Mouse (Mus musculus) limb, embryonic 12.5 days (tissue): Measurements from ENCODE around the gene Wdr66. TPM values are rescaled to one million over a fixed set of nuclear protein-coding genes. Genes with fewer than 3 reads are reported as not detected.

Experiments used
- ATAC-seq: fragments of 200-750 bp; cut with Nextera tagmentation; 2 replicates; pipeline ENCODE4 v1.8.0; 2017; ENCODE audit warnings: low read depth, moderate TSS enrichment; ENCODE audit not compliant: insufficient number of reproducible peaks, insufficient read depth, low FRiP score, low TSS enrichment
- H3K27ac ChIP-seq: fragments of 300-500 bp; sonication (generic); 2 replicates; pipeline ENCODE4 v1.5.1; 2016; ENCODE audit warnings: mild to moderate bottlenecking, moderate library complexity
- H3K27me3 ChIP-seq: fragments of 300-500 bp; sonication (generic); 2 replicates; pipeline ENCODE4 v1.6.1; 2016; ENCODE audit warnings: mild to moderate bottlenecking, moderate library complexity
- H3K36me3 ChIP-seq: fragments of 300-500 bp; sonication (generic); 2 replicates; pipeline ENCODE4 v1.6.1; 2016; ENCODE audit warnings: mild to moderate bottlenecking, moderate library complexity
- H3K4me1 ChIP-seq: fragments of 300-500 bp; sonication (generic); replicated peaks from 2 replicates; pipeline ENCODE4 v1.6.1; 2016
- H3K4me2 ChIP-seq: fragments of 300-500 bp; sonication (generic); 2 replicates; pipeline ENCODE4 v1.6.1; 2016; ENCODE audit warnings: mild to moderate bottlenecking, moderate library complexity
- H3K4me3 ChIP-seq: fragments of 300-500 bp; sonication (generic); replicated peaks from 2 replicates; pipeline ENCODE4 v1.5.1; 2016; ENCODE audit warnings: mild to moderate bottlenecking
- H3K9ac ChIP-seq: fragments of 300-500 bp; sonication (generic); replicated peaks from 2 replicates; pipeline ENCODE4 v1.6.1; 2016; ENCODE audit warnings: mild to moderate bottlenecking, moderate library complexity
- H3K9me3 ChIP-seq: fragments of 300-500 bp; sonication (generic); 2 replicates; pipeline ENCODE4 v1.6.1; 2016; ENCODE audit warnings: mild to moderate bottlenecking, moderate library complexity
- WGBS: fragments of 180-500 bp; shearing (Covaris S2); methylation state at CpG from one replicate; pipeline ENCODE4 v1.1.7; 2016; 5-methylcytosine and 5-hydroxymethylcytosine counted together
- polyA plus RNA-seq: library from polyadenylated mRNA; unstranded; fragments of >200 nt; fragmentation: Nextera tagmentation; extraction: Ambion mirVana; gene quantifications from 2 replicates; pipeline ENCODE4 v1.2.1, GENCODE M21; 2016

The Wdr66 gene
- polyA plus RNA-seq, 1 experiment from 2014 or later = 0.44 TPM

GRCm38 (mm10) chr5:123368869-123369488, 117.1 kb downstream of the Wdr66 start:
- no peak overlapping the region for H3K9ac ChIP-seq
- 81% methylated on average over 13 of the region's 13 CpGs for WGBS
- no peak overlapping the region for H3K4me3 ChIP-seq
- peaks cover 86% of the 10 kb centered on the region for H3K36me3 ChIP-seq
- H3K4me2 ChIP-seq = no peak overlapping the region
- no peak overlapping the region for H3K27ac ChIP-seq
- H3K27me3 ChIP-seq = no peaks in the 10 kb centered on the region
- H3K9me3 ChIP-seq = no peaks in the 10 kb centered on the region
- ATAC-seq = no peak
- H3K4me1 ChIP-seq = no peaks in the 10 kb centered on the region

DNA sequence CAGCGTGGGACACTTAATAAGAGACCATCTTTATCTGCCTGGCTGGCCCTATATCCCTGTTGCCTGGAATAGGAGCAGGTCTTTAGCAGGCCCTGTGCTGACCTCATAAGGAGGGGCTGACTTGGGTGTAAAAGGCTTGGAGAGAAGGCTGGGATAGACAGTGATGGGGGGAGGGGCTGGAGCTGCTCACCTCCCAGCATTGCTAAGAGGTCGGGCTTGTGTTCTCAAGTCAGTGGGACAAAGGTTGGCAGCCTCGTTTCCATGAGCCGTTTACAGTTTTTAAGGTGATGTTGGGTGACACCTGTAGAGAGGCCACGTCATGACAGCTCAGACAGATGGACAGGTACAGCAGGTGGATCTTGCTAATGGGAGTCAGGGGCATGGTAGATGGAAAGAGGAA, 118.1 kb downstream of the Wdr66 start:
- 87% methylated on average over 5 of the region's 5 CpGs for WGBS
- Histone ChIP-seq H3K27ac (no peak overlapping the region), H3K9me3 (no peaks in the 10 kb centered on the region), H3K27me3 (no peaks in the 10 kb centered on the region), H3K36me3 (peaks cover 85% of the 10 kb centered on the region), H3K9ac (no peak overlapping the region), H3K4me1 (no peaks in the 10 kb centered on the region), H3K4me2 (no peak overlapping the region), H3K4me3 (no peak overlapping the region)
- no peak for ATAC-seq

DNA sequence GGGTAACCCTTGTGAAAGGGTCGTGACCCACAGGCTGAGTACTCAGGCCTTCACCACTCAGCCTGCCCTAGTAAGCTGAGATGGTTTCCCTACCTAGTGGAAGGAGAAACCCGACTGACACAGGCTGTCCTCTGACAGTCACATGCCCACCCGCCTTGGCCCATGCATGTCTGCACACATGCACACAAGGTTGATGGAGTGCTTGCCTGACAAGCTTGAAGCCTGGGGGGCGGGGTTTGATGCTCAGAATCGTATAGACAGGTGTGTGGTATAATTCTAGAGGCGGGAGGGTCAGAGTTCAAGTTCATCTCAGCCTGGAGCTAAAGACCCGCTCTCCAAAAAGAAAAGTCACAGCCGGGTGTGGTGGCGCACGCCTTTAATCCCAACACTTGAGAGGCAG, 123.4 kb downstream of the Wdr66 start:
- Histone ChIP-seq H3K9ac (no peak overlapping the region), H3K4me3 (no peak overlapping the region), H3K27ac (no peak overlapping the region), H3K36me3 (peaks cover 51% of the 10 kb centered on the region), H3K4me1 (peaks cover 9% of the 10 kb centered on the region; the same call in 1 of the 2 replicates), H3K27me3 (no peaks in the 10 kb centered on the region), H3K9me3 (no peaks in the 10 kb centered on the region), H3K4me2 (no peak overlapping the region)
- WGBS = 90% methylated on average over 10 of the region's 10 CpGs
- ATAC-seq = no peak

DNA sequence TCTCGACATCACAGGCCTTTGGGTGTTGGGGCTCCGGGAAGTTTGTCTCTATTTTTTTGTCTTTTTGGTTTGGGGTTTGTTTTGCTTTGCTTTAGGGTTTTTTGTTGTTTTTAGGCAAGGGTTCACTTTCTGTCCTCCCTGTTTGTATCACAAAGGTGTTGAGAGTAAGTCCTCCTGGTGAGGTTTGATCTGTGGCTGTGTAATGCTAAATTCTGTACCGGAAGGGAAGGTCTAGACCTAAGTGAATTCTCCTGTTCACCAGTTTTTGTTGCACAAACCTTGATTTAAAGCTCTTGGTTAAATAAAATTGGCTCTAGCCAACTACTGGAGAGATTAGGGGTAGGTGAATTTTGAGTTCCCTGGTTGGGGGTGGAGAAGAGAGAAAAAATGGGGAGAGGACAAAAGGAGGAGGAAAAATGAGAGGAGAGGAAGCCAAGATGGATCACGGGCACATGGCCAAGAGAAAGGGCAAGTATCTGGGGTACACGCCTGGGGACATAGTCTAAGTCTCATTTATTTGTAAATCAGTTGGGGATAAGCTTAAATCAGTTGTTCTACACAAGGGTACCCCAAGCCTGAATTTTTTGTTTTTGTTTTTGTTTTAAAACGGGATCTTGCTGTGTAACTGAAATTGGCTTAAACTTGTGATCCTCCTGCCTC, 124.0 kb downstream of the Wdr66 start:
- no peak for ATAC-seq
- H3K36me3 ChIP-seq = peaks cover 45% of the 10 kb centered on the region
- WGBS = 94% methylated on average over 6 of the region's 6 CpGs
- H3K4me3 ChIP-seq = no peak overlapping the region
- H3K4me1 ChIP-seq = peaks cover 9% of the 10 kb centered on the region; the same call in 1 of the 2 replicates
- H3K4me2 ChIP-seq = no peak overlapping the region
- H3K9ac ChIP-seq = no peak overlapping the region
- no peak overlapping the region for H3K27ac ChIP-seq
- no peaks in the 10 kb centered on the region for H3K9me3 ChIP-seq
- peaks cover under 1% of the 10 kb centered on the region for H3K27me3 ChIP-seq

GRCm38 (mm10) chr5:123376569-123376968, 124.7 kb downstream of the Wdr66 start:
- Histone ChIP-seq H3K4me2 (no peak overlapping the region), H3K4me1 (peaks cover 9% of the 10 kb centered on the region; the same call in 1 of the 2 replicates), H3K27ac (no peak overlapping the region), H3K27me3 (peaks cover 6% of the 10 kb centered on the region), H3K4me3 (no peak overlapping the region), H3K36me3 (peaks cover 38% of the 10 kb centered on the region), H3K9ac (no peak overlapping the region), H3K9me3 (no peaks in the 10 kb centered on the region)
- no peak for ATAC-seq
- 46% methylated on average over 10 of the region's 10 CpGs for WGBS

Other genes with a start within 250 kb of the Wdr66 start
- 14.3 and 14.6 TPM in 2 replicates for gene Orai1, start 237.0 kb upstream of the Wdr66 start, polyA plus RNA-seq
- gene Morn3, start 205.1 kb upstream of the Wdr66 start, polyA plus RNA-seq = not detected in 2 replicates
- 14.1 and 15.9 TPM in 2 replicates for gene Tmem120b, start 183.7 kb upstream of the Wdr66 start, polyA plus RNA-seq
- gene Rhof, start 119.4 kb upstream of the Wdr66 start, polyA plus RNA-seq = 2.9 and 3.0 TPM in 2 replicates
- gene Setd1b, start 109.9 kb upstream of the Wdr66 start, polyA plus RNA-seq = 10.9 and 11.4 TPM in 2 replicates
- gene Psmd9, start 82.7 kb upstream of the Wdr66 start, polyA plus RNA-seq = 89.3 and 91.0 TPM in 2 replicates
- gene Hpd, start 69.4 kb upstream of the Wdr66 start, polyA plus RNA-seq = not detected in 2 replicates
- 43.4 and 45.7 TPM in 2 replicates for gene Bcl7a, start 91.7 kb downstream of the Wdr66 start, polyA plus RNA-seq
- gene Mlxip, start 142.7 kb downstream of the Wdr66 start, polyA plus RNA-seq = 12.8 and 15.3 TPM in 2 replicates
- gene Lrrc43, start 237.2 kb downstream of the Wdr66 start, polyA plus RNA-seq = not detected in 2 replicates
- gene Il31, start 237.4 kb downstream of the Wdr66 start, polyA plus RNA-seq = not detected in 2 replicates